Mouse (Mus musculus): ENCODE measurements around the gene Dnah5. TPM values are rescaled to one million over a fixed set of nuclear protein-coding genes. Genes with fewer than 3 reads are reported as not detected.

The Dnah5 gene
- total and polyA plus RNA-seq, 2 experiments from 2014 or later, result under 0.01 TPM; not detected in 1

DNA sequence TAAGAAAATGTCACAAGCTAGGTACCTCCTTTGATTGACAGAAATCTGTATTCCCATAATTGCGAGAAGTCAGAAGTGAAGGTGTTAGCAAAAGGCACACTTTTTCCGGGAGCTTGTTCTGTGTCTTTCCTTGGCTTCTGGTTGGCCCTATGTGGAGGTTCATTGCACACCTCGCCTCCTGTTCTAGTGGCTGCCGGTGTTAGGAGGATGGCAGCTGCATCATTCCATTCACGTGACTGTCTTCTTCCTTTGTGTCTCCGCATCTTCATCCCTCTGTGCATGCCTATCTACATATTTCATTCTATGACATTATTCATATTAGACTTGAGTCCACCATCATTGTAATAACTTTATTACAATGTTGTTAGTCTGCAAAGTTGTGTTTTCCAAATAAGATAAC lies 37.5 kb upstream of the Dnah5 start:
- 84% methylated on average over 6 of the region's 6 CpGs for WGBS
- no peak for TF ChIP-seq CTCF (IDR thresholded peaks at IDR 0.05; ENCODE audit: low read depth)
- TF ChIP-seq EP300 (IDR thresholded peaks at IDR 0.05; ENCODE audit: low read depth), result no peak

DNA sequence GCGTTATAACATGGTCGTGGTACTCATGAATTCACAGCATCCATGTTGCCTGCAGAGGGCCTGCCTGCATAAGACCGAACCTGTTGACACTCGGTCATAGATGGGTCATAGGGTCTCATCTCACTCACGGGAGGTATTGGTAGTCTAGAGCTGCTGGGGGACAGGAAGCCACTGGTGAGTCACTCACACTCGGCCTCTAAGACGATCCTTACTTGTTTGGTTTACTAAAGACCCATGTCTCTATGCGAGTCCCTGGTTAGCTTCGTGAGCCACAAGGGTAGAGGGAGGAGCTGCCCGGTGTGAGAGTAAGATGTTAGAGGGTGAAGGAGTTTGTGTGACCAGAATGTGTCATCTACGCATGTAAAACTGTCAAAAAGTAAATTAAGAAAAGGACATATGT lies 24.6 kb upstream of the Dnah5 start:
- Histone ChIP-seq H3K27me3 (ENCODE audit: control insufficient read depth, insufficient read depth, low read length) (no peaks in the 10 kb centered on the region), H3K36me3 (replicated peaks; ENCODE audit: control insufficient read depth, insufficient read depth, low read length) (no peaks in the 10 kb centered on the region), H3K4me3 (ENCODE audit: low read depth, low read length) (no peak overlapping the region), H3K27ac (ENCODE audit: low read depth) (no peak overlapping the region), H3K9me3 (replicated peaks; ENCODE audit: control insufficient read depth, low read length) (no peaks in the 10 kb centered on the region), H3K9ac (replicated peaks; ENCODE audit: low read depth, low read length) (no peak overlapping the region), H3K4me2 (ENCODE audit: low read depth, low read length) (no peak overlapping the region), H3K4me1 (ENCODE audit: control insufficient read depth, insufficient read depth) (no peaks in the 10 kb centered on the region)
- ATAC-seq (ENCODE audit: insufficient read depth, low read depth) (no peak), DNase-seq (ENCODE audit: low spot score) (no peak)
- WGBS, result 73% methylated on average over 11 of the region's 11 CpGs
- TF ChIP-seq CTCF (IDR thresholded peaks at IDR 0.05; ENCODE audit: low read depth) (no peak), EP300 (IDR thresholded peaks at IDR 0.05; ENCODE audit: low read depth) (no peak)

More for the DNA sequence above, 37.5 kb upstream of the Dnah5 start:
- no peaks in the 10 kb centered on the region; the same call in 1 of the 2 replicates for H3K9me3 ChIP-seq (replicated peaks; ENCODE audit: control insufficient read depth, low read length)
- H3K4me2 ChIP-seq (ENCODE audit: low read depth, low read length), result no peak overlapping the region
- H3K4me3 ChIP-seq (ENCODE audit: low read depth, low read length), result no peak overlapping the region
- DNase-seq (ENCODE audit: low spot score) (no peak), ATAC-seq (ENCODE audit: insufficient read depth, low read depth) (no peak)
- H3K9ac ChIP-seq (replicated peaks; ENCODE audit: low read depth, low read length), result no peak overlapping the region
- H3K27me3 ChIP-seq (ENCODE audit: control insufficient read depth, insufficient read depth, low read length), result no peaks in the 10 kb centered on the region
- H3K27ac ChIP-seq (ENCODE audit: low read depth), result no peak overlapping the region
- no peaks in the 10 kb centered on the region for H3K36me3 ChIP-seq (replicated peaks; ENCODE audit: control insufficient read depth, insufficient read depth, low read length)
- H3K4me1 ChIP-seq (ENCODE audit: control insufficient read depth, insufficient read depth), result no peaks in the 10 kb centered on the region

DNA sequence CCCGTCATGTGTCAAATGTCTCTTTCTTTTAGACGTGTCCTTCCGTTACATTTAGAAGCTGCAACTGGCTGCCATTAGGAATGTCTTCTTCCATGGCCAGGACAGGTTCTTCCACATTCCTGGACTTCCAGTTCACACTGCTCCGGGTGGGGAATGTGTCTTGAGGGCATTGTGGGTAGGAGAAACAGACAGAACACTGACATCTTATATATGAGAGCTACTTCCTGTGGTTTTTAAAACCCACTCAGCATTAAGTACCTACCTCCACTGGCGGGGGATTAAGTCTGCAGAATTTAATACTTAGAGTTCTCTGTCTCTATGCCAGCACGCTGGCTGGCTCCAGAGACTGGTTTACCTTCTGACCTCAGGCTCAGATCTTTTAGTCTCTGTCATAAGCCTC lies 24.0 kb upstream of the Dnah5 start:
- Histone ChIP-seq H3K4me2 (ENCODE audit: low read depth, low read length) (no peak overlapping the region), H3K9me3 (replicated peaks; ENCODE audit: control insufficient read depth, low read length) (no peaks in the 10 kb centered on the region), H3K36me3 (replicated peaks; ENCODE audit: control insufficient read depth, insufficient read depth, low read length) (no peaks in the 10 kb centered on the region), H3K4me1 (ENCODE audit: control insufficient read depth, insufficient read depth) (no peaks in the 10 kb centered on the region), H3K27me3 (ENCODE audit: control insufficient read depth, insufficient read depth, low read length) (no peaks in the 10 kb centered on the region), H3K4me3 (ENCODE audit: low read depth, low read length) (no peak overlapping the region), H3K9ac (replicated peaks; ENCODE audit: low read depth, low read length) (no peak overlapping the region), H3K27ac (ENCODE audit: low read depth) (no peak overlapping the region)
- no peak for ATAC-seq (ENCODE audit: insufficient read depth, low read depth)
- TF ChIP-seq EP300 (IDR thresholded peaks at IDR 0.05; ENCODE audit: low read depth), result no peak
- no peak for TF ChIP-seq CTCF (IDR thresholded peaks at IDR 0.05; ENCODE audit: low read depth)
- 80% methylated on average over 6 of the region's 6 CpGs for WGBS
- DNase-seq (ENCODE audit: low spot score), result no peak

DNA sequence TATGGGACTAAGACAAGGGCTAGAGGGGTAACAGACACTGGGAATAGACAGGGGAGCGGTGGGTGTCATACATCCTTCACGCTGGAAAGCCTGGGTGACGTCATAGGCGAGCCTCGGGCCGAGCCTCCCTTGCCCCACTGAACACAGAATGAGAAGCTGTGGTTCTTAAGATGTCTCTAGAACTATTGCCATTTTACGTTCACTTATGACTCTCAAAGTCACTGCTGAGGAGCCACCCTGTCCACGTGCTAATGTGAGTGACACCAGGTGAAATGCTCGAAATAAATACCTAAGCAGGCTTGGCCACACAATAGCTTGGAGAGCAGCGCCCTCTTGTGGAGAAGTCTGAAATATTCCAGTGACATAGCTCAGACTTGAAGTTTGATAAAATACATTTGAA lies 21.7 kb upstream of the Dnah5 start:
- ATAC-seq (ENCODE audit: insufficient read depth, low read depth) (no peak; the same call in 1 of the 2 replicates), DNase-seq (ENCODE audit: low spot score) (peak; percentile 65)
- Histone ChIP-seq H3K9ac (replicated peaks; ENCODE audit: low read depth, low read length) (no peak overlapping the region), H3K9me3 (replicated peaks; ENCODE audit: control insufficient read depth, low read length) (no peaks in the 10 kb centered on the region), H3K4me1 (ENCODE audit: control insufficient read depth, insufficient read depth) (no peaks in the 10 kb centered on the region), H3K36me3 (replicated peaks; ENCODE audit: control insufficient read depth, insufficient read depth, low read length) (no peaks in the 10 kb centered on the region), H3K4me3 (ENCODE audit: low read depth, low read length) (peak overlapping the region; percentile 37), H3K27ac (ENCODE audit: low read depth) (no peak overlapping the region), H3K27me3 (ENCODE audit: control insufficient read depth, insufficient read depth, low read length) (no peaks in the 10 kb centered on the region), H3K4me2 (ENCODE audit: low read depth, low read length) (peak overlapping the region; percentile 64)
- TF ChIP-seq CTCF (IDR thresholded peaks at IDR 0.05; ENCODE audit: low read depth) (peak; percentile 88), EP300 (IDR thresholded peaks at IDR 0.05; ENCODE audit: low read depth) (no peak)
- WGBS, result 11% methylated on average over 10 of the region's 10 CpGs

DNA sequence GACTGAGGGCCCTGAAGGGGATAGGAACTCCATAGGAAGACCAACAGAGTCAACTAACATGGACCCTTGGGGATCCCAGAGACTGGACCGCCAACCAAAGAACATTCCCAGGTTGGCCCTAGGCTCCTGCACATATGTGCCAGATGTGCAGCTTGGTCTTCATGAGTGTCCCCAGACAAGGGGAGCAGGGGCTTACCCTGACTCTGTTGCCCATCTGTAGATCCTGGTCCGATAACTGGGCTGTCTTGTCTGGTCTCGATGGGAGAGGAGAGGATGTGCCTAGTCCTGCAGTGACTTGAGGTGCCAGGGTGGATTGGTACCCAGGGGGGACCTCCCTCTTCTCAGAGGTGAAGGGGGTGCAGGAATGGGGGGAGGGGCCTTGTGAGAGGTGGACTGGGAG lies 21.0 kb upstream of the Dnah5 start:
- 45% methylated on average over 3 of the region's 3 CpGs for WGBS
- H3K9ac ChIP-seq (replicated peaks; ENCODE audit: low read depth, low read length), result no peak overlapping the region
- H3K27ac ChIP-seq (ENCODE audit: low read depth), result no peak overlapping the region
- no peaks in the 10 kb centered on the region for H3K4me1 ChIP-seq (ENCODE audit: control insufficient read depth, insufficient read depth)
- no peak overlapping the region for H3K4me2 ChIP-seq (ENCODE audit: low read depth, low read length)
- ATAC-seq (ENCODE audit: insufficient read depth, low read depth) (no peak), DNase-seq (ENCODE audit: low spot score) (no peak)
- H3K36me3 ChIP-seq (replicated peaks; ENCODE audit: control insufficient read depth, insufficient read depth, low read length), result no peaks in the 10 kb centered on the region
- TF ChIP-seq CTCF (IDR thresholded peaks at IDR 0.05; ENCODE audit: low read depth) (no peak), EP300 (IDR thresholded peaks at IDR 0.05; ENCODE audit: low read depth) (no peak)
- no peaks in the 10 kb centered on the region for H3K27me3 ChIP-seq (ENCODE audit: control insufficient read depth, insufficient read depth, low read length)
- no peaks in the 10 kb centered on the region for H3K9me3 ChIP-seq (replicated peaks; ENCODE audit: control insufficient read depth, low read length)
- no peak overlapping the region for H3K4me3 ChIP-seq (ENCODE audit: low read depth, low read length)

All from heart, postnatal 0 days (tissue).